Mouse (Mus musculus) stomach, embryonic 14.5 days (tissue): ENCODE data around the gene Rilpl1. TPM values are rescaled to one million over a fixed set of nuclear protein-coding genes. Genes with fewer than 3 reads are reported as not detected.
"Not testable (repeated sequence)": the region's sequence is repeated elsewhere in the genome, so short reads cannot be mapped to it uniquely, and the experiment has no call there.

Experiments
- ATAC-seq: fragments of 200-750 bp; cut with Nextera tagmentation; 2 replicates; pipeline ENCODE4 v1.8.0; 2017; ENCODE audit warnings: low read depth, moderate TSS enrichment; ENCODE audit not compliant: insufficient number of reproducible peaks, insufficient read depth, low FRiP score
- H3K27ac ChIP-seq: fragments of 300-500 bp; sonication (generic); 2 replicates; pipeline ENCODE4 v1.5.1; 2014; ENCODE audit warnings: mild to moderate bottlenecking, low read length, moderate library complexity, mixed read lengths
- H3K27me3 ChIP-seq: fragments of 300-500 bp; sonication (generic); 2 replicates; pipeline ENCODE4 v1.6.1; 2014; ENCODE audit warnings: low read length, control low read depth, mixed read lengths; ENCODE audit not compliant: control insufficient read depth, insufficient read depth
- H3K36me3 ChIP-seq: fragments of 300-500 bp; sonication (generic); 2 replicates; pipeline ENCODE4 v1.6.1; 2014; ENCODE audit warnings: mild to moderate bottlenecking, control low read depth, low read length, moderate library complexity, mixed read lengths; ENCODE audit not compliant: control insufficient read depth, insufficient read depth
- H3K4me1 ChIP-seq: fragments of 300-500 bp; sonication (generic); 2 replicates; pipeline ENCODE4 v1.6.1; 2014; ENCODE audit warnings: low read length, control low read depth, mixed read lengths; ENCODE audit not compliant: control insufficient read depth, insufficient read depth
- H3K4me2 ChIP-seq: fragments of 300-500 bp; sonication (generic); replicated peaks from 2 replicates; pipeline ENCODE4 v1.6.1; 2014; ENCODE audit warnings: low read depth, low read length, control low read depth
- H3K4me3 ChIP-seq: fragments of 300-500 bp; sonication (generic); 2 replicates; pipeline ENCODE4 v1.5.1; 2014; ENCODE audit warnings: low read depth, low read length, control low read depth
- H3K9ac ChIP-seq: fragments of 300-500 bp; sonication (generic); replicated peaks from 2 replicates; pipeline ENCODE4 v1.6.1; 2014; ENCODE audit warnings: low read depth, mild to moderate bottlenecking, control low read depth, low read length, moderate library complexity, mixed read lengths
- H3K9me3 ChIP-seq: fragments of 300-500 bp; sonication (generic); 2 replicates; pipeline ENCODE4 v1.6.1; 2016; ENCODE audit warnings: low read depth, low read length, control low read depth; ENCODE audit not compliant: control insufficient read depth
- WGBS: fragments of 180-500 bp; shearing (Covaris S2); extraction: QIAGEN DNeasy Blood & Tissue Kit; methylation state at CpG from one replicate; pipeline ENCODE4 v1.1.7; 2014; 5-methylcytosine and 5-hydroxymethylcytosine counted together
- polyA plus RNA-seq: library from polyadenylated mRNA; unstranded; fragments of >200 nt; fragmentation: Nextera tagmentation; extraction: Ambion mirVana; gene quantifications from 2 replicates; pipeline ENCODE4 v1.2.1, GENCODE M21; 2014

Rilpl1 gene
- polyA plus RNA-seq, 1 experiment from 2014 or later: 16.8 TPM

DNA sequence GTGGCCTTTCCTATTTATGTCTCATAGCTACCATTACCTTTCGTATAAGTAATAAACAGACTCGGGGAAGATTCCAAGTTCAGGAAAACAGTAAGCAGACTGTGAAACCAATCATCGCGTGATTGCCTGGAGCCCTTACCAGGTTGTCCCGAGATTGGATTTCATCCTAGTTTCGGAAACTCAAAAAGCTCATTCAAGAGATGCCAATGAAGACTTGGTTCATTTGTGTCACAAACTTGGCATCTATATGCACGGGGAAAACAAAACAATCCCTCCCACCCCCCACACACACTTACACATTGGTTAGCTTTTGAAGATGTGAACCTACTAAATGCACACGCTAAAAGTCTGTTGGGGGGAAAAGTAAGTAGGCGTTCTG is 20.9 kb upstream of the Rilpl1 start:
- H3K9me3 ChIP-seq: no peaks in the 10 kb centered on the region
- peaks cover 33% of the 10 kb centered on the region for H3K36me3 ChIP-seq
- no peaks in the 10 kb centered on the region for H3K27me3 ChIP-seq
- H3K4me1 ChIP-seq: no peaks in the 10 kb centered on the region
- peak overlapping the region; percentile 62; the same call in 1 of the 2 replicates for H3K27ac ChIP-seq
- no peak for ATAC-seq
- peak overlapping the region; percentile 90 for H3K4me3 ChIP-seq
- H3K9ac ChIP-seq: peak overlapping the region; percentile 61; the same call in 1 of the 2 replicates
- 11% methylated on average over 9 of the region's 9 CpGs for WGBS
- peak overlapping the region; percentile 72 for H3K4me2 ChIP-seq

- peak overlapping the region; percentile 61; the same call in 1 of the 2 replicates for H3K9ac ChIP-seq
Observed at GRCm38 (mm10) chr5:124551349-124552093, 20.3 kb upstream of the Rilpl1 start.

DNA sequence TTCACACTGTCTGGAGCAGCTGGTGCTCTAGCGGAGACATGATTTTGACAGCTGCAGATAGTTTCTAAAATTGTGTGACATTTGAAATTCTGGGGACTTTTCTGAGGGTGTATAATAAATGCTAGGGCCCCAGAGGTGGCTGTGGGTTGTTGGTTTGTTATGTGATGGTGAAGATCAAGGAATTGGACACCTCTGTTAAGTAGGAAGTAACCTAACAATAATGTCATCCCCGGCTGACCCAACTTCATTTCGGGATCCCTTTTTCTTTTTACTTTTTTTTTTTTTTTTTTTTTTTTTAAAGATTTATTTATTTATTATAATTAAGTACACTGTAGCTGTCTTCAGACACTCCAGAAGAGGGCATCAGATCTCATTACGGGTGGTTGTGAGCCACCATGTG is 19.5 kb upstream of the Rilpl1 start:
- H3K27ac ChIP-seq, H3K4me1 ChIP-seq, H3K9ac ChIP-seq, ATAC-seq, H3K27me3 ChIP-seq, H3K4me3 ChIP-seq, H3K9me3 ChIP-seq, H3K4me2 ChIP-seq: not testable (repeated sequence)
- peaks cover 33% of the 10 kb centered on the region for H3K36me3 ChIP-seq
- 79% methylated on average over 4 of the region's 4 CpGs for WGBS

More at GRCm38 (mm10) chr5:124551349-124552093, 20.3 kb upstream of the Rilpl1 start:
- H3K9me3 ChIP-seq, ATAC-seq, H3K4me1 ChIP-seq, H3K27me3 ChIP-seq, H3K27ac ChIP-seq: not testable (repeated sequence)
- peak overlapping the region; percentile 72 for H3K4me2 ChIP-seq
- H3K4me3 ChIP-seq: peak overlapping the region; percentile 90
- 30% methylated on average over 5 of the region's 5 CpGs for WGBS
- peaks cover 31% of the 10 kb centered on the region for H3K36me3 ChIP-seq

- H3K4me1 ChIP-seq: peaks cover 11% of the 10 kb centered on the region
Observed at GRCm38 (mm10) chr5:124541602-124541973, 10.4 kb upstream of the Rilpl1 start.

GRCm38 (mm10) chr5:124540905-124541601 is 9.9 kb upstream of the Rilpl1 start:
- Histone ChIP-seq H3K27ac (peak overlapping the region; percentile 84), H3K27me3 (no peaks in the 10 kb centered on the region), H3K9me3 (no peaks in the 10 kb centered on the region), H3K4me1 (peaks cover 12% of the 10 kb centered on the region), H3K9ac (peak overlapping the region; percentile 92), H3K36me3 (peaks cover 29% of the 10 kb centered on the region), H3K4me2 (peak overlapping the region; percentile 74), H3K4me3 (peak overlapping the region; percentile 95)
- WGBS: under 1% methylated on average over 79 of the region's 89 CpGs
- peak; percentile 76 for ATAC-seq

More at GRCm38 (mm10) chr5:124541602-124541973, 10.4 kb upstream of the Rilpl1 start:
- peak overlapping the region; percentile 95 for H3K4me3 ChIP-seq
- H3K27ac ChIP-seq: peak overlapping the region; percentile 84; the same call in 1 of the 2 replicates
- peak overlapping the region; percentile 74 for H3K4me2 ChIP-seq
- H3K27me3 ChIP-seq: no peaks in the 10 kb centered on the region
- 8% methylated on average over 8 of the region's 8 CpGs for WGBS
- peaks cover 34% of the 10 kb centered on the region for H3K36me3 ChIP-seq
- peak overlapping the region; percentile 92 for H3K9ac ChIP-seq
- ATAC-seq: no peak
- no peaks in the 10 kb centered on the region for H3K9me3 ChIP-seq

GRCm38 (mm10) chr5:124540383-124540786 is 9.2 kb upstream of the Rilpl1 start, which contains the start of gene Tmed2:
Gene Tmed2 (plus strand): TSS chr5:124540695.
- H3K4me3 ChIP-seq: peak within 1 kb of the TSS; percentile 95
- H3K36me3 ChIP-seq: peaks cover 23% of the 10 kb centered on the region
- H3K4me2 ChIP-seq: peak within 1 kb of the TSS; percentile 74
- WGBS: under 1% methylated on average over 35 of the region's 35 CpGs
- H3K9me3 ChIP-seq: no peaks in the 10 kb centered on the region
- peak within 1 kb of the TSS; percentile 84 for H3K27ac ChIP-seq
- peaks cover 12% of the 10 kb centered on the region for H3K4me1 ChIP-seq
- peak; percentile 92 for ATAC-seq
- no peaks in the 10 kb centered on the region for H3K27me3 ChIP-seq
- H3K9ac ChIP-seq: peak within 1 kb of the TSS; percentile 92

DNA sequence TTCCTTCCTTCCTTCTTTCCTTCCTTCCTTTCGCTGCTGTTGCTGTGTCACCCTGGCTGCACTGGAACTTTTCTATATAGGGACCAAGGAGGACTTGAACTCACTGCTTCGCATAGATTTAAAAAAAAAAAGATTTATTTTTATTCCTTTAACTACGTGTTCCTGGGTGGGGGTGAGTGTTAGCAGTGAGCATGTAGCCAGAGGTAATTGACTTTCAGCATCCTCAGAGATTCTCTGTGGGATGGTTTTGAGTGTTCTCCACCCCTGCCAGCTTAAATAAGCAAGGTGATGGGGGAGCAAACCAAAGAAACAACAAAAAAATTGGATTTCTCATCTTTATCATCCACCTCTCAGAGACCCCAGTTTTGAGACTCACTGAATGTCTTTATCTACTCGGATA is 8.7 kb upstream of the Rilpl1 start:
- Histone ChIP-seq H3K27ac (peak overlapping the region; percentile 36; the same call in 1 of the 2 replicates), H3K27me3 (no peaks in the 10 kb centered on the region), H3K4me1 (peaks cover 12% of the 10 kb centered on the region), H3K4me3 (peak overlapping the region; percentile 95; the same call in 1 of the 2 replicates), H3K4me2 (peak overlapping the region; percentile 28; the same call in 1 of the 2 replicates), H3K9ac (no peak overlapping the region), H3K9me3 (no peaks in the 10 kb centered on the region), H3K36me3 (peaks cover 19% of the 10 kb centered on the region)
- 71% methylated on average over 4 of the region's 4 CpGs for WGBS
- ATAC-seq: no peak
